ENCODE assay signal across 13 mouse cellular contexts in the genomic region with DNA sequence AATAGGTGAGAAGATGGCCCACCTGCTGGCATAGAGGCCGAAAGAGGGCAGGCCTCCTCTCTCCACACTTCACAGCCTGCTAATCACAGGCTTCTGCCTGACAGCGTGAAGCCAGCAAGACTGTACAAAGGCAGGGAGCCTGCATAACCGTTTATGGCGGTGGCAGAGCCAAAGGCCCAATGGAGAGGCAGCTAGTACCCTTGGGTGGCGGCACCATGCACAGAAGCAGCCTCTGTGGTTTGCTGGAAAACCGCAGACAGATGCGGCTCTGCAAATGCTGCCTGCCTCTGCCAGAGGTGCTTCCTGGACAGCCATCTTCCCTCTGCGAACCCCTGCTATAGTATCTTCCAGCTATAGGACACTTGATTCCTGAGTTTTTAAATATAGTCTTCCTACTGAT.
DNase-seq lines count a peak whose midpoint lies in the region; ATAC-seq lines count a peak whose summit lies in the region.
"Had no signal": no experiment of that assay in that cellular context is flagged by ENCODE, and none has a peak within 500 bp of the region (broad histone marks: within the 10 kb centered on the region; RNA-seq: fewer than 3 reads in every experiment).

No protein-coding gene starts in this region.

- H3K4me2 ChIP-seq in intestine, embryonic 16.5 days (ENCODE audit: low read depth, low read length) = no peak overlapping the region
- H3K4me2 ChIP-seq: hindbrain, embryonic 12.5 days; liver, embryonic 15.5 days had no signal

- 0 out of 2 replicates have a peak overlapping the region, but pooled peaks have one; percentile 30 for H3K27ac ChIP-seq in embryonic facial prominence, embryonic 10.5 days (replicated peaks)
- no peak overlapping the region for H3K27ac ChIP-seq in intestine, embryonic 16.5 days (ENCODE audit: low read length)
- H3K27ac ChIP-seq: hindbrain, embryonic 12.5 days; liver, embryonic 15.5 days had no signal

- WGBS in embryonic facial prominence, embryonic 10.5 days = 72% methylated on average over 8 of the region's 8 CpGs
- WGBS in intestine, embryonic 16.5 days = 74% methylated on average over 8 of the region's 8 CpGs

- no peak overlapping the region for H3K9ac ChIP-seq in intestine, embryonic 16.5 days (ENCODE audit: low read depth, low read length)
- H3K9ac ChIP-seq: hindbrain, embryonic 12.5 days; liver, embryonic 15.5 days had no signal

- intact Hi-C loops in heart, postnatal 14 days (cut with DNase I) = no loop called here
- intact Hi-C loops in left cerebral cortex, postnatal 36 days (cut with DNase I) = no loop called here

- H3K4me1 ChIP-seq in embryonic facial prominence, embryonic 10.5 days = peaks cover 39% of the 10 kb centered on the region
- H3K4me1 ChIP-seq in intestine, embryonic 16.5 days (ENCODE audit: control insufficient read depth, insufficient read depth, low read length) = peaks cover 14% of the 10 kb centered on the region

- peaks cover 73% of the 10 kb centered on the region for H3K27me3 ChIP-seq in embryonic facial prominence, embryonic 10.5 days (replicated peaks; ENCODE audit: low read depth, poor library complexity, severe bottlenecking)
- H3K27me3 ChIP-seq in intestine, embryonic 16.5 days (replicated peaks; ENCODE audit: control insufficient read depth, insufficient read depth, low read length) = no peaks in the 10 kb centered on the region

- H3K36me3 ChIP-seq in embryonic facial prominence, embryonic 10.5 days (replicated peaks) = no peaks in the 10 kb centered on the region
- no peaks in the 10 kb centered on the region for H3K36me3 ChIP-seq in intestine, embryonic 16.5 days (ENCODE audit: control insufficient read depth, insufficient read depth, low read length)
- H3K36me3 ChIP-seq: hindbrain, embryonic 12.5 days; liver, embryonic 15.5 days had no signal

- no peak overlapping the region for H3K4me3 ChIP-seq in embryonic facial prominence, embryonic 10.5 days
- H3K4me3 ChIP-seq in intestine, embryonic 16.5 days (ENCODE audit: low read length) = no peak overlapping the region
- H3K4me3 ChIP-seq: hindbrain, embryonic 12.5 days; liver, embryonic 15.5 days had no signal

- DNase-seq in heart, adult 11 months = peak; percentile 93
- DNase-seq in heart, postnatal 14 days = no peak
- peak; percentile 69 for DNase-seq in CD4-positive helper T cell, adult 2 months (ENCODE audit: low read depth, low spot score)
- DNase-seq in embryonic facial prominence, embryonic 10.5 days (ENCODE audit: low spot score) = no peak
- peak; percentile 80 to 84 for DNase-seq in thymus, adult 18-20 months
- DNase-seq in urinary bladder, postnatal 14 days (ENCODE audit: low spot score) = no peak
- DNase-seq in left cerebral cortex, postnatal 36 days (ENCODE audit: low spot score in 2 of 2) = no peak
- DNase-seq: adrenal gland, postnatal 36 days; kidney, adult 8-10 months; lung, postnatal 36 days had no signal

- no peak for ATAC-seq in intestine, embryonic 16.5 days

- H3K9me3 ChIP-seq in embryonic facial prominence, embryonic 10.5 days = no peaks in the 10 kb centered on the region
- no peaks in the 10 kb centered on the region for H3K9me3 ChIP-seq in intestine, embryonic 16.5 days (ENCODE audit: control insufficient read depth, low read length)
- H3K9me3 ChIP-seq: hindbrain, embryonic 12.5 days; liver, embryonic 15.5 days had no signal

Comparison
In these comparisons a context has a peak if more than half of its experiments do, and no peak if none do; other contexts are left out.
1. DNase-seq: peak in heart, adult 11 months (single experiment), CD4-positive helper T cell, adult 2 months (single experiment) and thymus, adult 18-20 months (2 of 2); none in heart, postnatal 14 days (0 of 2), embryonic facial prominence, embryonic 10.5 days (single experiment), urinary bladder, postnatal 14 days (single experiment) and left cerebral cortex, postnatal 36 days (0 of 2).